Mouse (Mus musculus) lung, adult 2 months (tissue): ENCODE measurements around the gene Rab7. TPM values are rescaled to one million over a fixed set of nuclear protein-coding genes. Genes with fewer than 3 reads are reported as not detected.
"Not testable (repeated sequence)": the region's sequence is repeated elsewhere in the genome, so short reads cannot be mapped to it uniquely, and the experiment has no call there.

Experiments
- DNase-seq: peaks from one replicate; pipeline ENCODE4 v3.0.0; 2022
- H3K4me1 ChIP-seq: fragments of 200-500 bp; 2 replicates; pipeline ENCODE4 v1.6.1; 2011; ENCODE audit warnings: low read length; ENCODE audit not compliant: control insufficient read depth, insufficient read depth
- H3K4me3 ChIP-seq: fragments of 200-500 bp; replicated peaks from 2 replicates; pipeline ENCODE3; 2011; ENCODE audit warnings: low read depth, mild to moderate bottlenecking, control low read depth, low read length; ENCODE audit errors: extremely low read depth
- CTCF ChIP-seq: fragments of 200-500 bp; IDR thresholded peaks from 2 replicates; pipeline ENCODE4 v1.5.1; 2011; ENCODE audit warnings: mild to moderate bottlenecking, low read length, control low read depth; ENCODE audit not compliant: insufficient read depth
- POLR2A ChIP-seq: fragments of 200-500 bp; IDR thresholded peaks from 2 replicates; pipeline ENCODE4 v1.6.1; 2011; ENCODE audit warnings: low read depth, mild to moderate bottlenecking, control low read depth, low read length, borderline replicate concordance; ENCODE audit errors: extremely low read depth
- whole genome bisulfite sequencing: fragments of 180-500 bp; shearing (Covaris S2); methylation state at CpG from one replicate; pipeline ENCODE4 v1.1.7; 2018; 5-methylcytosine and 5-hydroxymethylcytosine counted together
- polyA plus RNA-seq: library from polyadenylated mRNA; depleted of rRNA; stranded (reverse); fragments of >200 nt; gene quantifications from 2 replicates; pipeline ENCODE4 v1.2.3, GENCODE M21; 2012

Gene Rab7
- polyA plus RNA-seq, 1 experiment: 241 TPM

- TF ChIP-seq CTCF: no peak
- TF ChIP-seq POLR2A: no peak
- no peak overlapping the region for H3K4me3 ChIP-seq
- DNase-seq: no peak
- peaks cover 21% of the 10 kb centered on the region for H3K4me1 ChIP-seq
- WGBS: 45% methylated on average over 4 of the region's 4 CpGs
These were observed 7.5 kb downstream of the Rab7 start for GRCm38 (mm10) chr6:88037471-88038045.

GRCm38 (mm10) chr6:88033504-88033903 lies 11.6 kb downstream of the Rab7 start:
- no peak for TF ChIP-seq POLR2A
- TF ChIP-seq CTCF: no peak
- WGBS: 77% methylated on average over 3 of the region's 3 CpGs
- DNase-seq: no peak
- Histone ChIP-seq H3K4me1 (peaks cover 23% of the 10 kb centered on the region), H3K4me3 (no peak overlapping the region)

- H3K4me3 ChIP-seq: no peak overlapping the region
- H3K4me1 ChIP-seq: peaks cover 13% of the 10 kb centered on the region
- DNase-seq: no peak
- TF ChIP-seq POLR2A: no peak
- no peak for TF ChIP-seq CTCF
- 91% methylated on average over 2 of the region's 2 CpGs for WGBS
These were observed 14.6 kb downstream of the Rab7 start for GRCm38 (mm10) chr6:88030432-88030831.

- 47% methylated on average over 5 of the region's 5 CpGs for WGBS
- Histone ChIP-seq H3K4me1 (peaks cover 13% of the 10 kb centered on the region), H3K4me3 (no peak overlapping the region)
- no peak for TF ChIP-seq CTCF
- no peak for TF ChIP-seq POLR2A
- no peak for DNase-seq
These were observed 17.7 kb downstream of the Rab7 start for GRCm38 (mm10) chr6:88027390-88027789.

GRCm38 (mm10) chr6:88023316-88023890 lies 21.7 kb downstream of the Rab7 start:
- 82% methylated on average over 10 of the region's 10 CpGs for WGBS
- peaks cover 16% of the 10 kb centered on the region for H3K4me1 ChIP-seq
- TF ChIP-seq POLR2A (no peak), CTCF (no peak)
- H3K4me3 ChIP-seq: no peak overlapping the region
- no peak for DNase-seq

GRCm38 (mm10) chr6:88019154-88019553 lies 25.9 kb downstream of the Rab7 start:
- TF ChIP-seq POLR2A: no peak
- no peak for TF ChIP-seq CTCF
- H3K4me3 ChIP-seq: no peak overlapping the region
- 47% methylated on average over 2 of the region's 2 CpGs for WGBS
- DNase-seq: no peak
- H3K4me1 ChIP-seq: peaks cover 22% of the 10 kb centered on the region

GRCm38 (mm10) chr6:88017821-88018220 lies 27.2 kb downstream of the Rab7 start:
- TF ChIP-seq CTCF (no peak), POLR2A (no peak)
- peaks cover 19% of the 10 kb centered on the region for H3K4me1 ChIP-seq
- DNase-seq: no peak
- H3K4me3 ChIP-seq: no peak overlapping the region
- 65% methylated on average over 4 of the region's 4 CpGs for WGBS

- 43% methylated on average over 2 of the region's 2 CpGs for WGBS
- Histone ChIP-seq H3K4me3 (no peak overlapping the region), H3K4me1 (peaks cover 19% of the 10 kb centered on the region)
- TF ChIP-seq POLR2A (no peak), CTCF (no peak)
- DNase-seq: no peak
These were observed 29.3 kb downstream of the Rab7 start for GRCm38 (mm10) chr6:88015797-88016196.

GRCm38 (mm10) chr6:88013456-88013855 lies 31.6 kb downstream of the Rab7 start:
- Histone ChIP-seq H3K4me1 (peaks cover 8% of the 10 kb centered on the region), H3K4me3 (no peak overlapping the region)
- TF ChIP-seq POLR2A: no peak
- no peak for TF ChIP-seq CTCF
- DNase-seq: no peak
- 73% methylated on average over 4 of the region's 4 CpGs for WGBS

- WGBS: 48% methylated on average over 2 of the region's 2 CpGs
- no peak for DNase-seq
- TF ChIP-seq CTCF: no peak
- no peak for TF ChIP-seq POLR2A
- Histone ChIP-seq H3K4me1 (peaks cover 2% of the 10 kb centered on the region; the same call in 1 of the 2 replicates), H3K4me3 (no peak overlapping the region)
These were observed 32.5 kb downstream of the Rab7 start for GRCm38 (mm10) chr6:88012601-88013000.

- H3K4me1 ChIP-seq, H3K4me3 ChIP-seq, DNase-seq: not testable (repeated sequence)
- WGBS: 23% methylated on average over 1 of the region's 1 CpGs
These were observed 34.0 kb downstream of the Rab7 start for GRCm38 (mm10) chr6:88011106-88011505.

- Histone ChIP-seq H3K4me1 (no peaks in the 10 kb centered on the region), H3K4me3 (no peak overlapping the region)
- TF ChIP-seq POLR2A: no peak
- no peak for TF ChIP-seq CTCF
- DNase-seq: no peak
- 86% methylated on average over 4 of the region's 4 CpGs for WGBS
These were observed 35.9 kb downstream of the Rab7 start for GRCm38 (mm10) chr6:88009209-88009608.

- not testable (repeated sequence) for DNase-seq, H3K4me3 ChIP-seq, H3K4me1 ChIP-seq
- WGBS: 80% methylated on average over 14 of the region's 14 CpGs
These were observed 40.3 kb downstream of the Rab7 start for GRCm38 (mm10) chr6:88004773-88005172.
